Mouse (Mus musculus) gastrocnemius, postnatal 4 days (tissue): ENCODE results near the gene Gm20431. TPM values are rescaled to one million over a fixed set of nuclear protein-coding genes. Genes with fewer than 3 reads are reported as not detected.

Experiments
- DNase-seq, 2 experiments: peaks; one replicate each; pipeline ENCODE4 v3.0.0; 2021 to 2022; ENCODE audit warnings: low spot score in 2 of 2, mixed read lengths in 2 of 2
- total RNA-seq, 2 experiments: library from RNA; stranded (reverse); gene quantifications; 2 replicates each; pipeline ENCODE4 v1.2.3; 2021

The Gm20431 gene
- total RNA-seq, 2 experiments from 2014 or later: 20.3 to 22.9 TPM

DNA sequence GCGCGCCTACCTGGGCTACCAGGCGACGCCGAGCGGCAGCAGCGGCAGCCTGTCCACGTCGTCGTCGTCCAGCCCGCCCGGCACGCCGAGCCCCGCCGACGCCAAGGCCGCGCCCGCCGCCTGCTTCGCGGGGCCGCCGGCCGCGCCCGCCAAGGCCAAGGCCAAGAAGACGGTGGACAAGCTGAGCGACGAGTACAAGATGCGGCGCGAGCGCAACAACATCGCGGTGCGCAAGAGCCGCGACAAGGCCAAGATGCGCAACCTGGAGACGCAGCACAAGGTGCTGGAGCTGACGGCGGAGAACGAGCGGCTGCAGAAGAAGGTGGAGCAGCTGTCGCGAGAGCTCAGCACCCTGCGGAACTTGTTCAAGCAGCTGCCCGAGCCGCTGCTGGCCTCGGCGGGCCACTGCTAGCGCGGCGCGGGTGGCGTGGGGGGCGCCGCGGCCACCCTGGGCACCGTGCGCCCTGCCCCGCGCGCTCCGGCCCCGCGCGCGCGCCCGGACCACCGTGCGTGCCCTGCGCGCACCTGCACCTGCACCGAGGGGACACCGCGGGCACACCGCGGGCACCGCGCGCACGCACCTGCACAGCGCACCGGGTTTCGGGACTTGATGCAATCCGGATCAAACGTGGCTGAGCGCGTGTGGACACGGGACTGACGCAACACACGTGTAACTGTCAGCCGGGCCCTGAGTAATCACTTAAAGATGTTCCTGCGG lies 28.4 kb upstream of the Gm20431 start, which contains the start of gene Tmem189:
TSS of gene Tmem189 (minus strand) at position 322 of the 718 bp plus-strand sequence.
- DNase-seq: peak in 1 of 2 experiments; percentile 62

DNA sequence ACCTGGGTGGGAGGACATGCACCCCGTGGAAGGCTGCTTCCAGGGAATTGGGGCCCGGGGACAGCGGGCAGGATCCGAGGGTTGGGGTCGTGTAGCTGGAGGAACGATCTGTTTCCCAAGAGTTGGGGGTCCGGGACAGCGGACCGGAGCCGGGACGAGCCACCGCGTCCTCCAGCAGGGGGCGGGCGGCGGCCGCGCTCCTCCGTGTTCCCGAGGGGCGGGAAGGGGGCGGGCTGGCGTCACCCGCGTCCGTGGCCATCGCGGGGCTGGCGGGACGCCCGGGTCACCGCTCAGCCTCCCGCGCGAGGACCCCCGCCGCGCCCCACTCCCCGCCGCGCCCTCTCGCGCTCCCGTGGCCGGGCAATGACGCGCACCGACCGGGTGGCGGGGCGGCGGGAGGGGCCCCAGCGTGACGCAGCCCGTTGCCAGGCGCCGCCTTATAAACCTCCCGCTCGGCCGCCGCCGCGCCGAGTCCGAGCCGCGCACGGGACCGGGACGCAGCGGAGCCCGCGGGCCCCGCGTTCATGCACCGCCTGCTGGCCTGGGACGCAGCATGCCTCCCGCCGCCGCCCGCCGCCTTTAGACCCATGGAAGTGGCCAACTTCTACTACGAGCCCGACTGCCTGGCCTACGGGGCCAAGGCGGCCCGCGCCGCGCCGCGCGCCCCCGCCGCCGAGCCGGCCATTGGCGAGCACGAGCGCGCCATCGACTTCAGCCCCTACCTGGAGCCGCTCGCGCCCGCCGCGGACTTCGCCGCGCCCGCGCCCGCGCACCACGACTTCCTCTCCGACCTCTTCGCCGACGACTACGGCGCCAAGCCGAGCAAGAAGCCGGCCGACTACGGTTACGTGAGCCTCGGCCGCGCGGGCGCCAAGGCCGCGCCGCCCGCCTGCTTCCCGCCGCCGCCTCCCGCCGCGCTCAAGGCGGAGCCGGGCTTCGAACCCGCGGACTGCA lies 27.5 kb upstream of the Gm20431 start, which contains the start of gene Cebpb:
TSS of gene Cebpb (plus strand) at position 418 of the 954 bp plus-strand sequence.
- DNase-seq: peak; percentile 75 to 86

DNA sequence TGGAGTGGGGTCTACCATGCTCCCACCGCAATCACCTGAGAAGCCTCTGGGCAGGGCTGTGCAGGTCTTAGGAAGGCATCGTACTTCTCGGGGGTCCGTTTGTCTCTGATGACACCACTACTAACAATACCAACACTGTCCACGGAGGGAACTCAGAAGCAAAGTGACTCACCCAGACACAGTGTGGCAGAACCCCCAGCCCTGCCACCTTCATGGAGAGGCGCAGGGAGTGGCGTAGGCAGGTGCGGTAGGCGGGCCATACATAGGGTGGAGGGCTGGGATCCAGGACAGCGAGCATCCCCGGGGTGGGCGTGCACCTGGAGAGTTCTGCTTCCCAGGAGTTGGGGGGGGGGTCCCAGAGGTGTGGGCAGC lies 26.8 kb upstream of the Gm20431 start:
- no peak for DNase-seq

DNA sequence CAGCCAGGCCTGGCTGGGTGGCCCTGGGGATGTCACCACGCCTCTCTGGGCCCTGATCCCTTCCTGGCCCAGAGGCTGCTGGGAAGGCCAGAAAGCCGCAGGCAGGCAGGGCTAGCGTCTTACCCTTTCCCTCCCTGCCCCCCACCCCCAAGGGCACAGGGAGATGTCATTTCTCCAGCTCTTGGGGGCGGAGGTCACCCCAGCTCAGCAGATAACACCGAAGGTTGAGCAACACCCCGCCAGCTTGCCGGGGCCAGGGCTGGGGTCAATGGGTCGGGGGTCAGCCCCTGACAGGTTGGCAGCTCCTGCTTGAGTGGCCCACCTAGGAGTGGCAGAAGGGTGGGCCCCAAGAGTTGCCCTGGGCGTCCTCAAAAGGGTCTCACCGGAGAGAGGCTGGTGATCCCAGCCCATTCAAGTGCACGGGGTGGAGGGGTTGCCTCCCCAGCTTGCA lies 26.4 kb upstream of the Gm20431 start:
- no peak for DNase-seq

DNA sequence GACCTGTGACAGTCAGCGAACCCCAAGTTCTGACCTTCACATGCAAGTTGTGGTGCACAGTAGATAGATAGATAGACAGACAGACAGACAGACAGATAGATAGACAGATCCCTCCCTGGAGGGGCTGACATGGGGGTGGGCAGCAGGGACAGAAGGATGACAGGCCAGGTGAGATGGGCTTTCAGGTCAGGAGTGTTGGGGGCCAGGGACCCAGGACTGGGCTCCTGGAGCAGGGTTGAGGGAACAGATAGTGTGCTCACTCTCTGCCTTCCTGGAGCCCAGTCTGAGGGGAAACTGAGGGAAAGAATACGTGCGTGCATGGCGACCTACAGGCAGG lies 25.9 kb upstream of the Gm20431 start:
- no peak for DNase-seq

DNA sequence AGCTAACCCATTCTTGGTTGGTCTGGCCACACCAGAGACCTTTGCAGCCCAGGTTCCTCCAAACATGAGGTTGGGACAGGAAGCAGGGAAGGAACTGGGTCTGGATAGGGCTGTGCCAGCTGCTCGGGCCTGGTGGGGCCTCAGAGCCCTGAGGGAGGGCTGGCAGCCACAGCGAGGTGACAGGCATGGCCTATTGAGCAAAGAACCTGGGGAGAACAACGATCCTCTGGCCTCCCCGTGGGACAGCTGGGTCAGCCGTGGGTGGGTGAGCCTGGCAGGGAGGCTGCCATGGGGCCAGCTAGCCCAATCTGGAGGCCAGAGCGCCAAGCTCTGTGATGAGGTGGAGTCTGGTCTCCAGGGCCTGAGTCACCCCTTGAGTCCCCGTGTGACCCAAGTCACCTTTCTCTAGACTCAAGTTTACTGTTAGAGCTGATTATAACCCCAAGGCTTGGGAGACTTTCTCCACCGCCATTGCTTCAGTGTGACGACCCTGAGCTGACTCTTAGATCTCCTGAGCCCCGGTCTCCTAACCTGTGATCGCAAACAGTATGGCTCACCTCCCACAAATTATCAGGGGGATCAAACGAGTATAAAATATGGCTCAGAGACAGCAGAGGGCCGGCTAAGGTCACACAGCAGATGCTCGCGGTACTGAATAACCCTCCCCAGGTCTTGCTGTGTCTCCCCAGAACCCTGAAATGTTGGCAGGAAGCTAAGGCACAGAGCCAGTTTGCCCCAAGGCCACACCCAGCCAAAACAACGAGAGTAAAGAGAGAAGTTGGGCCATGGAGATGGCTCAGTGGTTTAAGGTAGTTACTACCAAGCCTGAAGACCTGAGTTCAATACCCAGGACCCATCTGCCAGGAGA lies 25.3 kb upstream of the Gm20431 start:
- no peak for DNase-seq

DNA sequence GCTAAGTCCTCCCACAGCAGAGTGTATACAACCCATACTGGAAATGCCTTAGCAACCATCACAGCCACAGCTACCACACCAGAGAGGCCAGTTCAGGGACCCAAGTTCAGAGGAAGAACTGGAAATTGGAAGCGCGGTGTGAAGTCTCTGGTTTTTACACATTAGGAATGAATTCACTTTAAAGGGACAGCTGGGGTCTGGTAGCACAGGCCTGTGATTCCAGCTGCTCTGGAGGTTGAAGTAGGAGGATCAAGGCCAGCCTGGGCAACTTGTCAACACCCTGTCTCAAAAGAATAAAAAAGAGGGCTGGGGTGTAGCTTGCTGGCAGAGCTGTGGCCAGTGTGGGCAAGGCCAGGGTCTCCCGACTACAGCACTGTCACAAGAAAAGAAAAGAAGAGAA lies 24.6 kb upstream of the Gm20431 start:
- no peak for DNase-seq

DNA sequence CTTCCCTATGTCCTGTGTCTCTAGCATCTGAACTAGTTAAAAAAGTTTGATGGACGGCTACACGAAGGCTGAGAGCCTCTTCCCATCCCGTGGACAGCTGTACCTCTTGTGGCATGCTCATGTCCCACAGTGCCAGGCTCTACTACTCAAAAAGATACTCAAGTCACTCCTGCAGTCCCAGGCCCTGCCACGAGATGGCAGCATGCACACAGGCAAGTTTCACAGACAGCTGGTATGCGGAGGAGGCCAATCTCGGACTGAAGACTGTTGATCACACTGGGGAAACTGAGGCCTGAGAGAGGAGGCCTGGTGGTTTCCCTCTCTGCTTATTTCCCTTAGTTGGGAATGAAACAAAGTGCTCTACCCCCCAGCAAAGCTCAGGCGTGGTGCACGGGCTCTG lies 23.8 kb upstream of the Gm20431 start:
- peak; percentile 92 to 93 for DNase-seq

DNA sequence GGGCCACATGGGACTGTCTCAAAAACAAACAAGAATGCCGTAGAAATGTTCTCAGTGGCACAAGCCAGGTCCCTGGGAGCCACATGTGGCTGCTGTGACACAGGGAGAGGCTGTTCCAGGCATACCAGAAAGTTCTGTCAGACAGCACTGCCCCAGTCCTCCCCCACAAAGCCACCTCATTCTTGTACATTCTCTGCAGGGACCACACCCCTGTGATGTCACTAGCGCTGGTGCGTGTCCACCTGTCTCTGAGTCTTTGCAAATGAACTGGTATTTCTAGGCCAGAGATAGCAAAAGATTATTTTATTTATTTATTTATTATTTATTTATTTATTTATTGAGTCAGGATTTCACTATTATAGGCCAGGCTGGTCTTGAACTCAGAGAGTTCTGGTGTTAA lies 22.4 kb upstream of the Gm20431 start:
- DNase-seq: no peak

DNA sequence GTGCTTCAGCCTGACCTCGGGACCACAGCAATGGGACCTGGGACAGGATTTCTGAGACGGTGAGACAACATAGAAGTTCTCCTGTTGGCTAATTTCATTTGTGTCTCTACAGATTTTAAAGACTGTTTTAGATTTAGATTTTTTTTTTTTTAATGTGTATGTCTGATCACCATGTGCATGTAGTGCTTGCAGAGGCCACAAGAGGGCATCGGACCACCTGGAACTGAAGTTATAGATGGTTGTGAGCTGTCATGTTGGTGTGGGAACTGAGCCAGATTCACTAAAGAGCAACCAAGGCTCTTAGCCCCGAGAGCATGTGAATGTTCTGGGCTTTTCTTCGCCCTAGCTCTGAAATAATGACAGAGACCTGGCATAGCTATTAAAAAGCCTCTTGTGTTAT lies 19.4 kb upstream of the Gm20431 start:
- peak in 1 of 2 experiments; percentile 56 for DNase-seq

DNA sequence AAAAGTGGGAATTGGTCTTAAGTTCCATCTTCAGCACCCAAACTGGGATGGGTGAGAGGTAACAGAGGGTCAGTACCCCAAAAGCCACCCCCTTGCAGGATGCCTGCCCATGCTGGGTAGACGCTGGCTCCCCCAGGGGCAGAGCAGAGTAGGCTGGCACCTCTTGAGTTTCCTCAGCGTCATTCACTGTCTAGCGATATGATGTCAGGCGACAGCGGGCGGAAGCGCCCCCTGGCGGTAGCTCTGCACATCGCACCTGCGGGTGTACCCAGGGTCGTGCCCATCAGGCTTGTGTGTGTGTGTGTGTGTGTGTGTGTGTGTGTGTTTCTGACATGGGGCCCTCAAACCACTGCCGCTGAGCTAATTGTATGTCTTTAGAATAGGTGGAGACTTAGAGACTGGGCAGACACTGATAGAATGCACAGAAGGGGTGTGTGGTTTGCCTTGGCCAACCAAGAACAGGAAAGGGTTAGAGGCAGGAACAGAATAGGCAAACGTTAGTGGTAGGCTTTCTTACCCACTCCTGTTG lies 18.7 kb upstream of the Gm20431 start:
- peak; percentile 80 to 84 for DNase-seq

DNA sequence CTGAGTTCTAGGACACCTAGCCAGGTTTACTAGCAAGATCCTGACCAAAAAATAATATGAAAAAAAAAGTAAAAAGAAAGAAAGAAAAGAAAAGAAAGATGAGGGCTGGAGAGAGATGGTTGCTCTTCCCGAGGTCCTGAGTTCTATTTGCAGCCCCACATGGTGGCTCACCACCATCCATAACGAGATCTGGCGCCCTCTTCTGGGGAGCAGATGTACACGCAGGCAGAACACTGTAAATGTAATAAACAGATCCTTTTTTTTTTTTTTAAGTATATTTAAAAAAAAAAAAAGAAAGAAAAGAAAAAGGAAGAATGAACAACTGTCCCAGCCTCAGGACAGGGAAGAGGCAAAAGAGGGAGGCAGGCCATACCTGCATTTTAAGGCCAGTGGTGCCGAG lies 17.3 kb upstream of the Gm20431 start:
- DNase-seq: no peak

DNA sequence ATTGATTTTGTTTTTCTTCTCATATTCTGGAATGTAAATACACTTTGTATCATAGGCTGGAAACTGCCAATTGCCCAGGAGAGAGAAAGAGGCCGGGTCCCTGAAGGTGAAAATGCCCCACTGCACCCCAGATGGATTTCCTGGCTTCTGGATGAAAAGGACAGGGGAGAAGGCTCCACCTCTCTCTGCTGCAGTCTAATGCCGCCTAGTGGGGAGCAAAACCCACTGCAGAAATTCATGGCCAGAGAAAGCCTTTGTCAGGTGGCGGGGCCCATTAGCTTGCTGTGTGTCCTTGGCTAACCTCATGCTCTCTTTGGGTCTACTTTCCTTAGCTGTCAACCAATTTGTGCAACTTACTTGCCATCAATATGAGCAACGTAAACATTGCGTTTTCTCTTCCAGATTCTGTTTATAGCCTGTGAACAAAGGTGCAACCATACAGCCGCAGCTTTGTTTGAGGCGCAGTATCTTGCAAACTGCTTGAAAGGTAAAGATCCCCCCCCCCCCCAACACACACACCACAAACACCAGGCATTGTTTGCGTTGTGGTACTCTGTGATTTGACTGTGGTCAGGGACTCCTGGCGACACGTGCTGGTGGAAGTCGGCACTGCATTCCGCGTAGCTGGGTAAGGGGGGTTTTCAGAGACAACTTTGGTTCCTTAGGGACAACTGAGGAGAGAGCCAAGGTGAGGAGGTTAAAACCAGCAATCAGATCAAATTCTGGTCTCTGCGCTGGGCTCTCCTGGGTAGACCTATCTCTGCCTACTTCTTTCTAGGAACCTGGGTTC lies 14.0 kb upstream of the Gm20431 start:
- no peak for DNase-seq

DNA sequence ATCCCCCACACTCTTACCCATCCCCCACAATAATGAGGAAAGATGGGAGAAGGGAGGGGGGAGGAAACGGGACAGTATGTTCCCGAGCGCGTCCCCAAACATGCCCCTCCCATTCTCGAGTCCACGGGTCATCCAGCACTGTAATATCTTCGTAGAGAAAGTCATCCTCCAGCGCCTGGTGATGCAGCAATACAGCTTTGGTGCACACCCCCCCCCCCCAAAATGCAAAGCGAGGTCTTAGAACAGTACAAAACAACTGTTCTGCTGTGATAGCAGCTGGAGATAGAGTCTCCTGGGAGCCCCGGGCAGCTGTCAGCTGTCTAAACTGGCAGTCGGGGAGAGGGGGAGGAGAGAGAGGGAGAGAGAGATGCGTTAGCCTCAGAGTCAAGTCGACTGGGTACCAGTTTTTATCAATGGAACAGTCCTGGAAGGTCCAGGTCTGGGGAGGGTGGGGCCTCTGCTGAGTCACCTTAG lies 11.0 kb upstream of the Gm20431 start:
- peak in 1 of 2 experiments; percentile 49 for DNase-seq

DNA sequence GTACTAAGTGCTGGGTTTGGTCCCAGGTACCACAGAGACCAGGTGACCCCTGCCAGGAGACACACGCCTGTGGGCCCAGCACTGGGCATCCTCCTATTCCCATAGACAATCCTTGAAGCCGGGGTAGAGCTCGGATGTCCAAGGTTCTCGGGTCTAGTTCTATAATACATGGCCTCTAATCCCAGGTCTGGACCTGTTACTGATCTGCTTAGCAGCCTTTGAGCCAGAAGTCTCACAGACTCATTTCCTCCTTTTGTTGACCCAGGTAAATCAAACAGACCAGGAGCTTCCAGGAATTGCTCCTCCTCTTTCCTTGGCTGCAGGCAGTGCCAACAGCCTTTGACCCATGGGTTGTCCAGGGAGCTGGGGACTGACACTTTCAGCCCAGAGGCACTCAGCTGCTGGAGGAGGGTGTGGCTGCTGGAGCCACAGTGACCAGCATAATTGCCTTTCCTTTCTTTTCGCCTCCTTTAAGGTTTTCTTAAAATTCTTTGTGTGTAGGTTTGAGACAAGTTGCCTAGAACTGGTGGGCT lies 9.9 kb upstream of the Gm20431 start:
- DNase-seq: no peak

DNA sequence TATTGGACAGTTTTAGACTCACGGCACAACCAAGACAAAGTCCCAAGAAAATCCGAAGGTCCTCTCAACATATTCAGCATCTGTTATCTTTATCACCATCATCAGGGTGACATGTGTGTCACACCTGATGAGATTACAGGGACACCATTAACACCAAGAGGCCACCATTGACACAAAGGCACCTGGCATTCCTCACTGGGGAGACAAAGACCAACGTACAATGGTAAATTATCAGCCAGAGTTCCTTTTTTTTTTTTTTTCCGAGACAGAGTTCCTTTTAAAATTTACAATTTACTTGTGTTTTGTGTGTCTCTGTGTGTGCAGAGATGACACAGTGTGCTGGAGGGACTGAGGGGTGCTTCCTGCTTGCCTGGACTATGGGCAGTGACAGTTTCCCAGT lies 8.1 kb upstream of the Gm20431 start:
- no peak for DNase-seq

DNA sequence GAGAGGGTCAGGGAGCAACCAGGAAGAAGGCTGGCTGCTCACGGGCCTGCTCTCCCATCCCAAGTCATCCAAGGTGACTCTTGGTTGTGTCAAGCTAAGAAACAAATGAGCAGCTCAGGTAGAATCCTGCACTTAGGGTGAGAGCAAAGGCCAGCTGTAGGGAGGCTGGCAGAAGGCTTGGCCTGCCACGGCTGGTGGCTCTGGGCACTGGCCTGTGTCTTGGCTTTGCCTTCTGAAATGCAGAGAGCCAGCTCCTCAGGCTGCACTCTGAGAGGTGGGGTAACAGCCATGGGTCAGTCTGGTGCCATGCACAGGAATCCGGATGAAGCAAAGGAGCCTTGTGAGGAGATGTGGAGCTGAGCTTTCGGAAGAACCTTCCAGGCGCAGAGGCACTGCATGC lies 7.1 kb upstream of the Gm20431 start:
- no peak for DNase-seq

DNA sequence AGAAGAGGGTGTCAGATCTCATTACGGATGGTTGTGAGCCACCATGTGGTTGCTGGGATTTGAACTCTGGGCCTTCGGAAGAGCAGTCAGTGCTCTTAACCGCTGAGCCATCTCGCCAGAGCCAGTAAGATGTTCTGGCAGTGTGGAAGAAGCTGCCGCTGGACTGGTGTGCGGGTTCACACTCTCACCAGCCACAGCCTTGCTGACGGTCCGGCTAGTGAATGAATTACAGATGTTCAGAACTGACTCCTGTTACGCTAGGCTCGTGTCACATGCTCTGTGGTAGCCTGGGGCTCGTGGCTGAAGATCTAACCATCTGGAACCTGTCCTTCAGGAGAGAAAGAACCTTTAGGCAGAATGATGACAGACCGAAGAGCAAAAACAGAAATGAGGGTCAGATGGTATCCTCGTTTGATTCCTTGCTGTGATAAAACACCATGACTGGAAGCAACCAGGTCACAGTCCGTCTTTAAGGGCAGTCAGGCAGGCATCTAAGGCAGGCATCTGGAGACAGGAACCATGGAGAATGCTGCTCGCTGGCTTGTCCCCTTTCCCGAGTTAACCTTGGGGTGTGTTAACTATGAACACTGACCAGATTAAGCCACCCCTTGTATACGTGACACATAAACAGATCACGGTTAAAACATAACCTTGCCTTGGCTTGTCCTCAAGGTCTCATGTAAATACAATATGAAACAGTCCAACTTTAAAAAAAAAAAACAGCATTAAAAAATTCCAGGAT lies 4.8 kb upstream of the Gm20431 start:
- DNase-seq: no peak

DNA sequence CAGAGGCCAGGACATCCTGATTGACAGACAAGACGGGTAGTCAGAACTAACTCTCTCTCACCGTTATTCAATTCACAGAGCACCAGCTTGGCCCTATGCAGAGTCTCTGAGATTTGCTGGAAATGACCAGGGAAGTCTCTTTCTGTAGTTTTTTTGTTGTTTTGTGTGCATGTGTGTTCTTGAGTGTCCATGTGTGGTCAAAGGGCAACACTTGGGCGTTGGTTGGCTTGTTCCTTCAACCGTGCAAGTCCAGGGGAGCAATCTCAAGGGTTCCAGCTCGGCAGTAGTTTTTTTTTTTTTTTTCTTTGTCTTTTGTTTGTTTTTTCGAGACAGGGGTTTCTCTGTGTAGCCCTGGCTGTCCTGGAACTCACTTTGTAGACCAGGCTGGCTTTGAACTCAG lies 1.4 kb upstream of the Gm20431 start:
- no peak for DNase-seq
